Mouse (Mus musculus): ENCODE data around the gene Epb41l5. TPM values are rescaled to one million over a fixed set of nuclear protein-coding genes. Genes with fewer than 3 reads are reported as not detected.

The Epb41l5 gene
- polyA plus RNA-seq, 2 experiments: 6.1 to 12.1 TPM

- no peak for ATAC-seq (ENCODE audit: low FRiP score, low read depth)
- Histone ChIP-seq H3K4me2 (replicated peaks; ENCODE audit: low read depth, low read length, severe bottlenecking) (no peak overlapping the region), H3K27ac (replicated peaks; ENCODE audit: low read depth, low read length) (no peak overlapping the region), H3K4me1 (ENCODE audit: control insufficient read depth, insufficient read depth, low read length) (no peaks in the 10 kb centered on the region), H3K27me3 (ENCODE audit: control insufficient read depth, insufficient read depth, low read length) (no peaks in the 10 kb centered on the region), H3K9me3 (ENCODE audit: control insufficient read depth, low read length) (no peaks in the 10 kb centered on the region), H3K4me3 (replicated peaks; ENCODE audit: low read length) (no peak overlapping the region), H3K36me3 (ENCODE audit: control insufficient read depth, insufficient read depth, low read length) (no peaks in the 10 kb centered on the region), H3K9ac (ENCODE audit: low read depth, low read length, severe bottlenecking) (no peak overlapping the region)
- no peak for DNase-seq (ENCODE audit: low spot score)
- TF ChIP-seq POLR2A (IDR thresholded peaks at IDR 0.05; ENCODE audit: borderline replicate concordance, extremely low read depth, insufficient read depth, insufficient read length): no peak
Measured at GRCm38 (mm10) chr1:119518786-119519185, 130.0 kb downstream of the Epb41l5 start.

GRCm38 (mm10) chr1:119518060-119518459 is 130.7 kb downstream of the Epb41l5 start:
- no peak overlapping the region for H3K4me2 ChIP-seq (replicated peaks; ENCODE audit: low read depth, low read length, severe bottlenecking)
- H3K36me3 ChIP-seq (ENCODE audit: control insufficient read depth, insufficient read depth, low read length): no peaks in the 10 kb centered on the region
- H3K27me3 ChIP-seq (ENCODE audit: control insufficient read depth, insufficient read depth, low read length): no peaks in the 10 kb centered on the region
- TF ChIP-seq POLR2A (IDR thresholded peaks at IDR 0.05; ENCODE audit: borderline replicate concordance, extremely low read depth, insufficient read depth, insufficient read length): no peak
- no peak for DNase-seq (ENCODE audit: low spot score)
- 89% methylated on average over 7 of the region's 7 CpGs for WGBS
- H3K9ac ChIP-seq (ENCODE audit: low read depth, low read length, severe bottlenecking): no peak overlapping the region
- H3K9me3 ChIP-seq (ENCODE audit: control insufficient read depth, low read length): no peaks in the 10 kb centered on the region
- no peak for ATAC-seq (ENCODE audit: low FRiP score, low read depth)
- H3K4me1 ChIP-seq (ENCODE audit: control insufficient read depth, insufficient read depth, low read length): no peaks in the 10 kb centered on the region
- H3K4me3 ChIP-seq (replicated peaks; ENCODE audit: low read length): no peak overlapping the region
- no peak overlapping the region for H3K27ac ChIP-seq (replicated peaks; ENCODE audit: low read depth, low read length)

GRCm38 (mm10) chr1:119510857-119511256 is 137.9 kb downstream of the Epb41l5 start:
- Histone ChIP-seq H3K27me3 (ENCODE audit: control insufficient read depth, insufficient read depth, low read length) (no peaks in the 10 kb centered on the region), H3K4me1 (ENCODE audit: control insufficient read depth, insufficient read depth, low read length) (peaks cover 8% of the 10 kb centered on the region), H3K9me3 (ENCODE audit: control insufficient read depth, low read length) (no peaks in the 10 kb centered on the region), H3K27ac (replicated peaks; ENCODE audit: low read depth, low read length) (no peak overlapping the region), H3K4me2 (replicated peaks; ENCODE audit: low read depth, low read length, severe bottlenecking) (no peak overlapping the region), H3K4me3 (replicated peaks; ENCODE audit: low read length) (no peak overlapping the region), H3K9ac (ENCODE audit: low read depth, low read length, severe bottlenecking) (no peak overlapping the region), H3K36me3 (ENCODE audit: control insufficient read depth, insufficient read depth, low read length) (no peaks in the 10 kb centered on the region)
- no peak for TF ChIP-seq POLR2A (IDR thresholded peaks at IDR 0.05; ENCODE audit: borderline replicate concordance, extremely low read depth, insufficient read depth, insufficient read length)
- 59% methylated on average over 8 of the region's 8 CpGs for WGBS
- no peak for ATAC-seq (ENCODE audit: low FRiP score, low read depth)
- no peak for DNase-seq (ENCODE audit: low spot score)

GRCm38 (mm10) chr1:119510409-119510808 is 138.4 kb downstream of the Epb41l5 start:
- TF ChIP-seq POLR2A (IDR thresholded peaks at IDR 0.05; ENCODE audit: borderline replicate concordance, extremely low read depth, insufficient read depth, insufficient read length): no peak
- Histone ChIP-seq H3K9me3 (ENCODE audit: control insufficient read depth, low read length) (no peaks in the 10 kb centered on the region), H3K36me3 (ENCODE audit: control insufficient read depth, insufficient read depth, low read length) (no peaks in the 10 kb centered on the region), H3K4me3 (replicated peaks; ENCODE audit: low read length) (no peak overlapping the region), H3K4me1 (ENCODE audit: control insufficient read depth, insufficient read depth, low read length) (peaks cover 8% of the 10 kb centered on the region), H3K27ac (replicated peaks; ENCODE audit: low read depth, low read length) (no peak overlapping the region), H3K27me3 (ENCODE audit: control insufficient read depth, insufficient read depth, low read length) (no peaks in the 10 kb centered on the region), H3K9ac (ENCODE audit: low read depth, low read length, severe bottlenecking) (no peak overlapping the region), H3K4me2 (replicated peaks; ENCODE audit: low read depth, low read length, severe bottlenecking) (no peak overlapping the region)
- DNase-seq (ENCODE audit: low spot score) (no peak), ATAC-seq (ENCODE audit: low FRiP score, low read depth) (no peak)
- 70% methylated on average over 9 of the region's 9 CpGs for WGBS

GRCm38 (mm10) chr1:119509474-119509873 is 139.3 kb downstream of the Epb41l5 start:
- Histone ChIP-seq H3K4me2 (replicated peaks; ENCODE audit: low read depth, low read length, severe bottlenecking) (no peak overlapping the region), H3K27ac (replicated peaks; ENCODE audit: low read depth, low read length) (no peak overlapping the region), H3K36me3 (ENCODE audit: control insufficient read depth, insufficient read depth, low read length) (no peaks in the 10 kb centered on the region), H3K9me3 (ENCODE audit: control insufficient read depth, low read length) (no peaks in the 10 kb centered on the region), H3K27me3 (ENCODE audit: control insufficient read depth, insufficient read depth, low read length) (no peaks in the 10 kb centered on the region), H3K9ac (ENCODE audit: low read depth, low read length, severe bottlenecking) (no peak overlapping the region), H3K4me3 (replicated peaks; ENCODE audit: low read length) (no peak overlapping the region), H3K4me1 (ENCODE audit: control insufficient read depth, insufficient read depth, low read length) (peaks cover 8% of the 10 kb centered on the region)
- no peak for ATAC-seq (ENCODE audit: low FRiP score, low read depth)
- DNase-seq (ENCODE audit: low spot score): no peak
- WGBS: 85% methylated on average over 7 of the region's 7 CpGs
- TF ChIP-seq POLR2A (IDR thresholded peaks at IDR 0.05; ENCODE audit: borderline replicate concordance, extremely low read depth, insufficient read depth, insufficient read length): no peak

GRCm38 (mm10) chr1:119508548-119508947 is 140.3 kb downstream of the Epb41l5 start:
- no peak overlapping the region for H3K4me2 ChIP-seq (replicated peaks; ENCODE audit: low read depth, low read length, severe bottlenecking)
- no peaks in the 10 kb centered on the region for H3K9me3 ChIP-seq (ENCODE audit: control insufficient read depth, low read length)
- DNase-seq (ENCODE audit: low spot score): no peak
- no peaks in the 10 kb centered on the region for H3K36me3 ChIP-seq (ENCODE audit: control insufficient read depth, insufficient read depth, low read length)
- no peak overlapping the region for H3K9ac ChIP-seq (ENCODE audit: low read depth, low read length, severe bottlenecking)
- 40% methylated on average over 4 of the region's 4 CpGs for WGBS
- no peak overlapping the region for H3K4me3 ChIP-seq (replicated peaks; ENCODE audit: low read length)
- 0 out of 2 replicates have a peak overlapping the region, but pooled peaks have one; percentile 15 for H3K27ac ChIP-seq (replicated peaks; ENCODE audit: low read depth, low read length)
- H3K27me3 ChIP-seq (ENCODE audit: control insufficient read depth, insufficient read depth, low read length): no peaks in the 10 kb centered on the region
- peaks cover 11% of the 10 kb centered on the region for H3K4me1 ChIP-seq (ENCODE audit: control insufficient read depth, insufficient read depth, low read length)
- TF ChIP-seq POLR2A (IDR thresholded peaks at IDR 0.05; ENCODE audit: borderline replicate concordance, extremely low read depth, insufficient read depth, insufficient read length): no peak
- no peak for ATAC-seq (ENCODE audit: low FRiP score, low read depth)

Data from limb, embryonic 14.5 days (tissue).